Mouse (Mus musculus) C2C12 (cell line): ENCODE data around the gene Pcdh9.

Experiments used
- CEBPB ChIP-seq: IDR thresholded peaks from one replicate; pipeline ENCODE4 v1.6.1; 2011; ENCODE audit warnings: low read depth, mild to moderate bottlenecking, control low read depth, moderate library complexity
- CTCF ChIP-seq: IDR thresholded peaks from one replicate; pipeline ENCODE4 v1.5.1; 2011; ENCODE audit not compliant: control insufficient read depth, insufficient read depth, insufficient read length
- FOSL1 ChIP-seq: IDR thresholded peaks from one replicate; pipeline ENCODE4 v1.8.0; 2011; ENCODE audit warnings: mild to moderate bottlenecking, low read length; ENCODE audit not compliant: poor library complexity, insufficient read depth, severe bottlenecking
- MAX ChIP-seq: IDR thresholded peaks from one replicate; pipeline ENCODE4 v1.6.1; 2011; ENCODE audit warnings: mild to moderate bottlenecking, control low read depth
- MYOD1 ChIP-seq: IDR thresholded peaks from one replicate; pipeline ENCODE4 v1.6.1; 2011; ENCODE audit warnings: low read depth; ENCODE audit not compliant: control insufficient read depth, insufficient read length
- MYOG ChIP-seq: IDR thresholded peaks from one replicate; pipeline ENCODE4 v1.6.1; 2011; ENCODE audit not compliant: control insufficient read depth, insufficient read length; ENCODE audit errors: extremely low read depth
- USF1 ChIP-seq: IDR thresholded peaks from one replicate; pipeline ENCODE4 v1.6.1; 2011; ENCODE audit warnings: low read depth, mild to moderate bottlenecking, control low read depth, moderate library complexity

DNA sequence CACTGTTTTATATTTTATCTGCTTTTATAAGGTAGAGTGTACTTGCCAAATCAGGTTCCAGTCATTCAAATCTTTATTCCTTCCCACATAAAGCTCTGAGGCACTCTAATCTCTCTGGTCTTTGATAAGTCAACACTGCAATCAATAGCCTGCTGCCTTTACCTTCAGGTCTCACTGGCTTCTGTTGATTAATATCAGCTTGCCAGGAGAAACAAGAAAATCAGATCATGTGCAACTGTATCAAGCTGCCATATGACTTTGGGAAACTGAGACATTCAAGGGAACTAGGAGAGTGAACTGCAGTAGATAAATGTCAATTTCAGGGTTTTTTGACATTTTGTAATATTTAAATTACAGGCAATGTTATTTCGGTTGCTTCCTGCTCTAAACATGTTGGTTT is 189.6 kb downstream of the Pcdh9 start:
- no peak for TF ChIP-seq USF1
- TF ChIP-seq CTCF: no peak
- no peak for TF ChIP-seq MAX
- TF ChIP-seq CEBPB: no peak
- no peak for TF ChIP-seq MYOD1
- TF ChIP-seq MYOG: no peak
- no peak for TF ChIP-seq FOSL1
